Mouse (Mus musculus) v-Abl transformed pro-B cells (cell line): Measurements from ENCODE around the gene Far1.

Experiments used
- in situ Hi-C, 2 experiments: fragments of 400-800 bp; cut with MboI; formaldehyde crosslinking; loops; one replicate each; pipeline ENCODE4 v1.15.1; 2025; ENCODE audit not compliant: unreplicated experiment in 2 of 2

The Far1 gene

DNA sequence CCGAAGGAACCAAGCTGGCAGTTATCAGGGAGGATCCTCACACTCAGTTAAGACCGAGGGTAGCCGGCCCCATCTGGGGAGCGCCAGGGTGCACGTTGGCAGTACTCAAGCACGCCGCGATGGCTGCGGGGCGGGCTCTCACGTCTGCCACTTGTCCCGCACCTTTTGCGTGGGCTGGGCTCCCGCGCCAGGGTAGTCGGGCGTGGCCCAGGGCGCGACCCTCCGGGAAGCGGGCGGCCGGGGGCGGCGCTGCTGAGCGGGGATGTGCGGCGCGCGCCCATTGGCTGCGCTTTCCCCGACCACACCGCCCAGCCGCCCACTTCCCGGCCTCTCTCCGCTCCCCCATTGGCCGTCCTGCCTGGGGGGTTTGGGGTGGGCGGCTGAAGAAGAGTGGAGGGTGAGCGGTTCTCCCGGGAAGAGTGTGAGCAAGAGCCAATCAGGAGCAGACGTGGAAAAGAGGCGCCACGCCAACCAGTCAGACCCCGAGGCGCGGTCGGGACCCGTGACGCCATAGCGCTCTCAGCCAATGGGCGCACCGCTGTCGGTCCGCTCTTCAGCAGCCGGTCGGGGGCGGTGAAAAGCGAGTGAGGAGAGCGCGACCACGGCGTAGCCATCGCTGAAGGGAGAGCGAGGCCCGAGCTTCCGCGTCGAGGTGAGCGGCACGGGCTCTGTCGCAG is at the start of gene Far1:
Gene Far1, plus strand, starts transcription at position 549 of the 677 bp plus-strand sequence.
- in situ Hi-C loops: loop anchor here (10.0 to 25.0 kb wide), 3 partner anchors 139 to 1476 kb away; no protein-coding TSS in a partner anchor

- in situ Hi-C loops: no loop called here
Observed at GRCm38 (mm10) chr7:113468345-113468744, 45.3 kb upstream of the Far1 start.

- in situ Hi-C loops: no loop called here
Observed at GRCm38 (mm10) chr7:113470671-113471070, 43.0 kb upstream of the Far1 start.

DNA sequence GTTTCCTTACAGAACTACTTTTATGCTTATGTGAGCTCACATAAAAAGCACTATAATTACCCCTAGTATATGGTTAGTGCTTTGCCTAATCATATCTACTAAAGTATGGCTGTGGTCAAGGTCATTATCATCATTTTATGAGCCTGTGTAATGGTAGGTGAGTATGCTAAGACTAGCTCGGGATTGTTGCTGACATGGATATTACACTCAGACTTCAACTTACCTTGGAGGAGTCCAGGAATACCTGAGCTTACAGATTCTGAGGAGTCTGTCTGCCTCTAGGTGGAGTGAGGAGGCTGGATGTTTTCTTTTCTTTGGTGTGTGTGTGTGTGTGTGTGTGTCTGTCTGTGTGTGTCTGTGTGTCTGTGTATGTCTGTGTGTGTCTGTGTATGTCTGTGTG is 42.0 kb upstream of the Far1 start:
- in situ Hi-C loops: no loop called here

GRCm38 (mm10) chr7:113495792-113496191 is 17.8 kb upstream of the Far1 start:
- in situ Hi-C loops: no loop called here

- in situ Hi-C loops: no loop called here
Observed at GRCm38 (mm10) chr7:113498413-113498812, 15.2 kb upstream of the Far1 start.

DNA sequence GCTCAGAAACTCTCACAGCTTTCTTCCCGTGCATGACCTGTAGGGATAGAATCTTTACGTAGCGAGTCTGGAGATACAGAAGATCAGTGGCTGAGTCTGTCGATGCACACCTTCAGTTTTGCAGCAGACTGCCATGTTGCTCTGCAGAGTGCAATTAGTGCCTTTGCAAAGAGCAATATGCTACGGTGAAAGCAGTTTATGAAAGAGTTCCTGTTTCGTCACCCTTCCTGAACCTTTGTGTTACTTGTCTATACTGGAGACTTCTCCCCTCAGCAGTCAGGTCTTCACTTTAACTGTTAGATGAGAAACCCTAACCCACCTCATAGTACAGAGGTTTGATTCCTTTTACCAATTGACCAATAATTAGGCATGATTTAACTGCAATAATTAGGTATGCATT is 13.8 kb upstream of the Far1 start:
- in situ Hi-C loops: loop anchor here in 1 of 2 experiments (25.0 kb wide), 1 partner anchor 1463 kb away; no protein-coding TSS in a partner anchor

DNA sequence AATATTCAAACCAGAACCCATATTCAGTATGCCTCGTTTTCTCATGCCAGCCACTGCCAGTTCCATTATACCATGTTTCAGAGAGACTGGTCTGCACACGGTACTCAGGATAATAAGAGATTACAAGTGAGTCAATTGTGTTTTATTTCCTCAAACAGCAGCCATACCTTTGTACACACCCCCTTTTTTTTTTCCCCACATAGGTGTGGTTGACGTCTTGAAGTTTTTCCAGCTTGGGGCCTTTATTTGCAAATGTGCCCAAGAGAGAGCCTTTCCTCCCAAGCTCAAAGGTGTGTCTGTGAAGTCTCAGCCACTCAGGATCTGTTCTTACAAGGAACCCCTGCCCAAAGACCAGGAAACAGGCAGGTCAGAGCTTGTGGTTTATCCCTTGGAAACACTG is 11.2 kb upstream of the Far1 start:
- in situ Hi-C loops: loop anchor here in 1 of 2 experiments (25.0 kb wide), 1 partner anchor 1465 kb away; no protein-coding TSS in a partner anchor

- in situ Hi-C loops: loop anchor here in 1 of 2 experiments (25.0 kb wide), 1 partner anchor 1468 kb away; no protein-coding TSS in a partner anchor
Observed at GRCm38 (mm10) chr7:113505047-113505446, 8.6 kb upstream of the Far1 start.

DNA sequence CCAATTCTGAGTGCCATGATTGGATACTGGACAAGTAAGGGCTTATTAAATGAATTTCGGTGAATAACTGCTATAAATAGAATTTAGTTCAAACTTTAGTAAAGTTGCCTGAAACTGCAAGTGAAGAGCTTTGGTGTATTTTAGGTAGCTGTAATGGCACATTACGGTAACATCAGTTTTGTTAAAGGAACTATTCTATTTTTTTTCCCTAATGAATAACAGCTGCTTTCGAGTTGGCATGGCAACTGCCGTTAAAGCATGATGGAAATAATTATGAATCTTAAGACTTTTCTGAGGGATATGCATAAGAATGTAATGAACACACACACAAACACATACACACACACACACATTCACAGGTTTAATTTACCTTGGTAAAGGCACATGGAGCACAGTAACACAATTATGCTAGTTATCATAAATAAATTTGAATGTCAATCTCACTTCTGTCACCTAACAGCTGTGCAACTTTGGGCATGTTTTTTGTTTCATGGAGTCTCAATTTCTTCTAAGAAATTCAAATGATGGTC is 8.1 kb upstream of the Far1 start:
- in situ Hi-C loops: loop anchor here in 1 of 2 experiments (25.0 kb wide), 1 partner anchor 1468 kb away; no protein-coding TSS in a partner anchor

GRCm38 (mm10) chr7:113507846-113508245 is 5.8 kb upstream of the Far1 start:
- in situ Hi-C loops: loop anchor here in 1 of 2 experiments (25.0 kb wide), 1 partner anchor 1471 kb away; no protein-coding TSS in a partner anchor

- in situ Hi-C loops: loop anchor here (10.0 to 25.0 kb wide), 3 partner anchors 137 to 1474 kb away; no protein-coding TSS in a partner anchor
Observed at GRCm38 (mm10) chr7:113511396-113511795, 2.2 kb upstream of the Far1 start.

- in situ Hi-C loops: loop anchor here (10.0 to 25.0 kb wide), 3 partner anchors 138 to 1475 kb away; no protein-coding TSS in a partner anchor
Observed at GRCm38 (mm10) chr7:113512527-113513285, 928 bp upstream of the Far1 start.

DNA sequence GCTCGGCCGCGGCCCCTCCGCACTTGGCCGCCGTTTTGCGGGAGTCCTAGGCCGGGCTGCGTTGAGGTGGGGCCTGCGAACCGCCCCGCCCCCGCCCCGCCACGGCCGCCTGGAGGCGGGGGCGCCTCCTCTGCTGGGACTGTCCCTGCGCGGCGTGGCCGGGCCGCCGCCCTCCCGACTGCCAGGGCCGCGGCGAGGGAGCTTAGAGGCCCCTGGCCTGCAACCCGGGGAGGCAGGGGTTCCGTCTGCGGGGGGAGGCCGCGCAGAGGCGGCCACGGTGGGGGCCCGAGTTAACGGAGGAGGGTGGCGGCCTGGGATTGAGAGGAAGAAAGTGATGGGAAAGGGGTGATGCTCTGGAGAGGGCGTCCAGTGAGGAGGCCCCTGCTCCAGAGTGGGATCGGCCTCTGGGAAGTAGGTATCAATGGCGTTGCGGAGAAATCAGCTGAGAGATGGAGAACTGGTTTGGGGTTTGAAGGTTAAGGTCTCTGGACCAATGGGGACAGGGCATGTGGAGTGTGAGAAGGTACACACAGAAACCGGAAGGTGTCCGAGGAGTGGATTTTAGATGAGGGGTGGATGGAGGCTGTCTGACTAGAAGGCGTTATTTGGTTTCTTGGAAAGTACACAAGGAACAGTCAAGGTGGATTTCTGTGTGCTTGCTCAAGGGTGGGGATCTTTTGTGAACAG is 472 bp downstream of the Far1 start:
- in situ Hi-C loops: loop anchor here (10.0 to 25.0 kb wide), 3 partner anchors 139 to 1477 kb away; no protein-coding TSS in a partner anchor

GRCm38 (mm10) chr7:113515831-113516230 is 2.2 kb downstream of the Far1 start:
- in situ Hi-C loops: loop anchor here (5.0 to 25.0 kb wide), 4 partner anchors 41 to 1479 kb away; no protein-coding TSS in a partner anchor

DNA sequence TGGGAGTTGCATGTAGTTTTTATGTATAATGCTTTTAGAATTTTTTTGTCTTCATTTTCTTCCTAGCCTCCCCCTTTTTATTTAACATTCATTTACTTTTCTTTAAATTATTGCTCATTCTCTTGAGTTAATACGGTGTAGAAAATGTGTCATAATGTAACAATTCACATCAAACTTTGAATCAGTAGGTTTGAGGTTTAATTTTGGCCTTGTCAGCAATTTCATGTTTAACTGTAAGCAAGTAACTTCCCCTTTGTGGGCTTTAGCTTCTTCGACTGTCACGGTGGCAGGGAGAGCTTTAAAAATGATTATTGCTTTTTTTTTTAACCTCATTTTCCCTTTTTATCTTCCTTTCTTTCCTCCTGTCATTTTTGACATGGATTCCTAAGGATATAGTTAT is 4.8 kb downstream of the Far1 start:
- in situ Hi-C loops: loop anchor here (5.0 to 25.0 kb wide), 4 partner anchors 39 to 1481 kb away; no protein-coding TSS in a partner anchor

GRCm38 (mm10) chr7:113518961-113519360 is 5.3 kb downstream of the Far1 start:
- in situ Hi-C loops: loop anchor here (5.0 to 25.0 kb wide), 4 partner anchors 38 to 1482 kb away; no protein-coding TSS in a partner anchor

DNA sequence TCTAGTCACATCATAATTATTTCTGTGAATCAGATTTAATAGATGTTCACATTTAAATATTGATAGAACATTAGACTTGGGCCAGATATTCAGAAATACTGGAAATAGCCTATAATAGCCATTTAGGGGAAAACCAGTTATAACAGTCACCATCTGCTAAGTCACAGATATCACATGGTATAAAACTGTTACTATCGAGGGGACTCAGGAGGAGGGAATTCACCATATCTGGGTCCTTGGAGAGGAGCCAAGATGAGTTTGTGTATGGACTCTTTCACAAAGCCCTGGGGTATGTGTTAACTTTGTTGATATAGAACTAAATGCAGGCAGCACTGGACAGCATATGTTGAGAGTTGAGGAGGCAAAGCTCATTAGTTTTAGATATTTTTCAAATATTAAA is 29.5 kb downstream of the Far1 start:
- in situ Hi-C loops: no loop called here

- in situ Hi-C loops: loop anchor here in 1 of 2 experiments (25.0 kb wide), 1 partner anchor 1390 kb away; the partner anchor contains the start of gene Dkk3
Observed at GRCm38 (mm10) chr7:113551742-113552463, 38.3 kb downstream of the Far1 start.
